Mouse (Mus musculus) heart, adult 18-20 months (tissue): ENCODE results near the gene Ovch2. TPM values are rescaled to one million over a fixed set of nuclear protein-coding genes. Genes with fewer than 3 reads are reported as not detected.
A peak's percentile ranks its signal among the peaks of the same experiment; 100 is the strongest.
"Not testable (repeated sequence)": the region's sequence is repeated elsewhere in the genome, so short reads cannot be mapped to it uniquely, and the experiment has no call there.

Source experiments
- DNase-seq, 2 experiments: peaks; one replicate each; pipeline ENCODE4 v3.0.0; 2021 to 2022; ENCODE audit warnings: mixed read lengths in 1 of 2
- long read RNA-seq, 2 experiments: library from polyadenylated mRNA; stranded (forward); transcript quantifications; one replicate each; pipeline ENCODE4 v2.0.0; 2021
- total RNA-seq, 2 experiments: library from RNA; stranded (reverse); gene quantifications; 2 replicates each; pipeline ENCODE4 v1.2.3; 2021

The Ovch2 gene
- total RNA-seq, result not detected
- long read RNA-seq, experiment 1, result 0 reads
- long read RNA-seq, experiment 2, result 0 reads

- no peak for DNase-seq
Observed at GRCm38 (mm10) chr7:107801108-107801507, at the start of gene Ovch2. Ovch2 (minus strand) TSS chr7:107801208.

- not testable (repeated sequence) for DNase-seq
Observed at GRCm38 (mm10) chr7:107847390-107847789, 46.4 kb upstream of the Ovch2 start, which contains the start of gene Olfr470. Olfr470 (minus strand) TSS chr7:107847490.

- DNase-seq, result no peak
Observed at GRCm38 (mm10) chr7:107841719-107842118, 40.7 kb upstream of the Ovch2 start.

- not testable (repeated sequence) for DNase-seq
Observed at GRCm38 (mm10) chr7:107825441-107825840, 24.4 kb upstream of the Ovch2 start, which contains the start of gene Olfr469. Olfr469 (minus strand) TSS chr7:107825541.

- DNase-seq, result not testable (repeated sequence)
Observed at GRCm38 (mm10) chr7:107823867-107824266, 22.9 kb upstream of the Ovch2 start.

- DNase-seq, result peak in 1 of 2 experiments; percentile 4
Observed at GRCm38 (mm10) chr7:107819442-107819841, 18.4 kb upstream of the Ovch2 start.

- no peak for DNase-seq
Observed at GRCm38 (mm10) chr7:107811963-107812362, 11.0 kb upstream of the Ovch2 start, which contains the start of gene Olfr467. Olfr467 (plus strand) TSS chr7:107812263.

GRCm38 (mm10) chr7:107802138-107802537 lies 1.1 kb upstream of the Ovch2 start:
- no peak for DNase-seq

- DNase-seq, result no peak
Observed at GRCm38 (mm10) chr7:107796500-107796899, 4.5 kb downstream of the Ovch2 start.

- peak in 1 of 2 experiments; percentile 9 for DNase-seq
Observed at GRCm38 (mm10) chr7:107787977-107788620, 12.9 kb downstream of the Ovch2 start.

- DNase-seq, result peak in 1 of 2 experiments; percentile 16
Observed at GRCm38 (mm10) chr7:107779611-107780010, 21.4 kb downstream of the Ovch2 start.

- DNase-seq, result no peak
Observed at GRCm38 (mm10) chr7:107778216-107778615, 22.8 kb downstream of the Ovch2 start.

GRCm38 (mm10) chr7:107770812-107771211 lies 30.2 kb downstream of the Ovch2 start:
- no peak for DNase-seq

- peak; percentile 26 to 29 for DNase-seq
Observed at GRCm38 (mm10) chr7:107757308-107758151, 43.5 kb downstream of the Ovch2 start, which contains the start of gene Cyb5r2. Cyb5r2 (minus strand) TSS chr7:107758032.

- no peak for DNase-seq
Observed at GRCm38 (mm10) chr7:107756748-107757147, 44.3 kb downstream of the Ovch2 start.

- peak in 1 of 2 experiments; percentile 10 for DNase-seq
Observed at GRCm38 (mm10) chr7:107755905-107756304, 45.1 kb downstream of the Ovch2 start.

GRCm38 (mm10) chr7:107752031-107752520 lies 48.9 kb downstream of the Ovch2 start:
- no peak for DNase-seq

GRCm38 (mm10) chr7:107749721-107750120 lies 51.3 kb downstream of the Ovch2 start:
- no peak for DNase-seq

- DNase-seq, result peak; percentile 15 to 51
Observed at GRCm38 (mm10) chr7:107749270-107749669, 51.7 kb downstream of the Ovch2 start.

GRCm38 (mm10) chr7:107747954-107748353 lies 53.1 kb downstream of the Ovch2 start:
- DNase-seq, result peak; percentile 27 to 82

- DNase-seq, result no peak
Observed at GRCm38 (mm10) chr7:107747476-107747875, 53.5 kb downstream of the Ovch2 start.

GRCm38 (mm10) chr7:107746036-107746435 lies 55.0 kb downstream of the Ovch2 start:
- no peak for DNase-seq

GRCm38 (mm10) chr7:107745111-107745510 lies 55.9 kb downstream of the Ovch2 start:
- no peak for DNase-seq
